Mouse (Mus musculus) gonadal fat pad, adult 2 months (tissue): ENCODE measurements around the gene B4galt5. TPM values are rescaled to one million over a fixed set of nuclear protein-coding genes. Genes with fewer than 3 reads are reported as not detected.

Source experiments
- DNase-seq: peaks from one replicate; pipeline ENCODE4 v3.0.0-alpha.2; 2012; ENCODE audit warnings: low read depth
- polyA plus RNA-seq: library from polyadenylated mRNA; depleted of rRNA; stranded (reverse); fragments of >200 nt; gene quantifications from 2 replicates; pipeline ENCODE4 v1.2.3, GENCODE M21; 2012

The B4galt5 gene
- polyA plus RNA-seq, 1 experiment = 10.3 TPM

- DNase-seq = no peak
Measured at GRCm38 (mm10) chr2:167280090-167280985, 68.6 kb downstream of the B4galt5 start.

DNA sequence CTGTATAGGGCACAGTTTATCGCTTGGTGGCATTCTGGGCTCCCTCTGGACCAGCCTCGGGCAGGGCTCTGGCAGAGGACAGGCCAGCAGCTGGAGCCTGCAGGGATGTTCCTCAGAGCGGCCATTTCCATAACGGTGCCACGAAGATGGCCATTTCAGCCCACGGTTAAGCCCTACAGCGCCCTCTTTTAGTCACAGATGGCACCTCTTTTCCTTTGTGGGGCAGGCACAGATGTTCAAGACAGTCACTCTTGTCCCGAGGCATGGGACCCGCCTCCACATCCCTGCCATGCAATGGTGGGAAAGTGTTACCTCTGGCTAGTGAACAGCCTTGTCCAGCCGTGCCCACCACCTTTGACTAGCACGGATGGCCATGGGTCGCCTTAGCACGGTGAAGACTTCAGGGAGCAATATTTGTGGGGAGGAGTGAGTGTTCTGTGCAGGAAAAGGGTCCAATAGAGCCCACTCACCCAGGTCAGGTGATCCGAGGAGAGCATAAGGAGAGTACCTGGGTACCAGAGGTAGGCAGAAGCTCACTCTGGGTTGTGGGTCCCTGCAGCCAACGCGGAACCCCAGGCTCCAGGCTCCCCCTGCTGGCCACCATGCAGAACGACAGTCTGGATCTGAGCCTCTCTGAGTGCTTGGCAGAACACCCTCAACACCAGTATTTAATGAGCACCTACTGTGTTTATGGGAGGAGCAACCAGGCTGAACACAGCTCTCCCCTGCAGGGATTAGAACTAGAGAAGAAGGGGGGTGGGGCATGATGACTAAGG lies 70.0 kb downstream of the B4galt5 start:
- DNase-seq = no peak

DNA sequence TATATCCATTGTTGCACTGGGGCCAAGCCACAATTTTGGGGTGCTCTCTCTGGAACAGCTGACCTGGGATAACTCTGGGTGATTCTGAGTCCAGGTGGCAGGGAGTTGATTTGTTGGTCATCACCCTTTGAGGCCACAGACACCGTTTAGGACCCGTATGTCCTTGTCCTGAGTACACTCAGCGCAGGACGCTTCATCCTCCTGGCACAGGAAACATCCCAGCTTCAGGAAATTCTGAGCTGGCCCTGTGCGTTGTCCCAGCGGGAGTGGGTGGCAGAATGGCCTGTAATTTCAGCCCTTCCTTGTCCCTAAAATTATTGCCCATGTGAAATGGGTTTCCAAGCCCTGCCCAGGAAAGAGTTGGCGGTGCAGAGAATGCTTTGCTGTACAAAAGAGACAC lies 71.0 kb downstream of the B4galt5 start:
- no peak for DNase-seq

DNA sequence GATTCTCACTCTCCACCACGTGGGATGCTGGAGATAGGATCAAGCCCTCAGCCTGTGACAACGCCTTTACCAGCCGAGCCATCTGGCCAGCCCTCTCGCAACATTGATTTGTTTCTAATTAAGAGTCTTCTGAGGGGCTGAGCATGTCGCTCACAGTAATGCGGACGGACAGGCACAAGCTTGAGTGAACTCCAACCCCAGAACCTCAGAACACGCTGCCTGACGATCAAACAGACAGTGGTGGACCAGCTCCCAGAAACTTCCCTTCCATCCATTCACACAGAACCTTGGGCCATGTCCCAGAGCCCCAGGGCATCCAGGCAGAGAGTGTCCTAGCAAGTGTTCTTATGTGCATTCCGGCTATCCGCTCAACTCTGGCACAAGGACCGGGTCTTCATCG lies 72.0 kb downstream of the B4galt5 start:
- DNase-seq = no peak

DNA sequence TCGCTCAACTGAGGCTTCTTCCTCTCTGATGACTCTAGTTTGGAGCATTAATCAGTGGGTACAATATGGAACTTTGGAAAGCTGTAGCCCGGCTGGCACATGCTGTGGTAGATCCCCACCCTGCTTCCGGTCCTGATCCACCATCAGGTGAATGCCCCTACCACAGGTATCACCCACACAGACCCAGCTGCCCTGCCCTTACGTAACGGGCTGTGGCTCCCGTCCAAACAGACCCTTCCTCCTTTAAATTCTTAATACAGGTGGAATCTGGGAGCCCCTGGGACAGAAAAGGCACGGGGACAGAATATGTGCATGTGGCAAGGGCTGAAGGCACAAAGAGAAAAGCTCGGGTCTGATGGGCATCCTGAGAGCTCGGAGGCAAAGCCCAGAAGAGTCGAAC lies 73.1 kb downstream of the B4galt5 start:
- DNase-seq = no peak

DNA sequence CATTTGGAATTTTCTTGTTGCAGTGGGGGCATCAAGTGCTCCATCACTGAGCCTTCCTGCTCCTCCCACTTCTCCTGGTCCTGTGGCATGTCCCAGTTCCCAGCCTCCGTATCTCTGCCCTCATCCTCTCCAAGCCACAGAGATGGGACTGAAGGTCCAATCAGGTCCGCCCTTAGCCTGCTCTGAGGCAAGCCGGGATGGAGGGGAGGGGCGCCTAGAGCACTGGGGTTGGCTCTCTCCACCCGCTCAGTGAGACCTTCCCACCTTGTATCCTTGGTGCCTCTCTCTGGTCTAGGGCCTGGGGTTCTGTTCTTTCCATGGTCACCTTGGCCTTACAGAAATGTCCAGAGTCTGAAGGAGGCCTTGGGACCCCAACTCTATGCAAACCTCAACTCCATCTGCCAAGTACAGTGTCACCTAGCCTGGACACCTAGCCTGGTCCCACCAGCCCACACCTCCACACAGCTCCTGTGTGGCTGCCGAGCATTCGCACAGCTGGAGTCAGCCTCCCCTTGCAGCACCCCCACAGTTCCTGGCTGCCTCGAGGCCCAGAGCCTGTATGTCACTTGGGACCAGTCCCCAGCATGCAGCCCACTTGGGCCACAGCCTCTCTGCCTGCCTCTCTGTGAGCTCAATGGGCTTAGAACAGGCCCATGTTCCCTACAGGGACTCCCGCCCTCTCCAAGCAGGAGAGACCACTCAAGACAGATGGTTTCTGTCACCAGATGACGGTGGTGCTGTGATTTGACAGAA lies 74.1 kb downstream of the B4galt5 start:
- no peak for DNase-seq

GRCm38 (mm10) chr2:167273206-167273740 lies 75.7 kb downstream of the B4galt5 start:
- no peak for DNase-seq

- DNase-seq = no peak
Measured at GRCm38 (mm10) chr2:167272706-167273105, 76.3 kb downstream of the B4galt5 start.

- DNase-seq = no peak
Measured at GRCm38 (mm10) chr2:167271121-167271521, 77.9 kb downstream of the B4galt5 start.

GRCm38 (mm10) chr2:167270496-167270895 lies 78.5 kb downstream of the B4galt5 start:
- DNase-seq = no peak

DNA sequence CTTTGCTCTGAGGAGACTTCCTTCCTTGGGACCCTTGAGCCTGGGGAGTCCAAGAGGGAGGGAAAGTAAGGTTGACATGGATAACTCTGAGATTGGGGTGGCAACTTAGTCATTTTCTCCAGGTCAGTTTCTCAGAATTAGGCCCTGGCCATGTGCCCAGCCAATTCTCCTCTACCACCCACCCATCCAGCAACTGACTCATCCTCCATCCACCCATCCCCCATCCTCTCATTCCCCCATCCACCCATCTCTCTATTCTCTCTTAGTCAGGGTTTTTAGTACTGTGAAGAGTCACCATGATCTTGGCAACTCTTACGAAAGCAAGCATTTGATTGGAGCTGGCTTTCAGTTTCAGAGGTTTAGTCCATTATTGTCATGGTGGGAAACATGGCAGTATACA lies 80.3 kb downstream of the B4galt5 start:
- DNase-seq = no peak

GRCm38 (mm10) chr2:167268411-167268690 lies 80.6 kb downstream of the B4galt5 start:
- no peak for DNase-seq

DNA sequence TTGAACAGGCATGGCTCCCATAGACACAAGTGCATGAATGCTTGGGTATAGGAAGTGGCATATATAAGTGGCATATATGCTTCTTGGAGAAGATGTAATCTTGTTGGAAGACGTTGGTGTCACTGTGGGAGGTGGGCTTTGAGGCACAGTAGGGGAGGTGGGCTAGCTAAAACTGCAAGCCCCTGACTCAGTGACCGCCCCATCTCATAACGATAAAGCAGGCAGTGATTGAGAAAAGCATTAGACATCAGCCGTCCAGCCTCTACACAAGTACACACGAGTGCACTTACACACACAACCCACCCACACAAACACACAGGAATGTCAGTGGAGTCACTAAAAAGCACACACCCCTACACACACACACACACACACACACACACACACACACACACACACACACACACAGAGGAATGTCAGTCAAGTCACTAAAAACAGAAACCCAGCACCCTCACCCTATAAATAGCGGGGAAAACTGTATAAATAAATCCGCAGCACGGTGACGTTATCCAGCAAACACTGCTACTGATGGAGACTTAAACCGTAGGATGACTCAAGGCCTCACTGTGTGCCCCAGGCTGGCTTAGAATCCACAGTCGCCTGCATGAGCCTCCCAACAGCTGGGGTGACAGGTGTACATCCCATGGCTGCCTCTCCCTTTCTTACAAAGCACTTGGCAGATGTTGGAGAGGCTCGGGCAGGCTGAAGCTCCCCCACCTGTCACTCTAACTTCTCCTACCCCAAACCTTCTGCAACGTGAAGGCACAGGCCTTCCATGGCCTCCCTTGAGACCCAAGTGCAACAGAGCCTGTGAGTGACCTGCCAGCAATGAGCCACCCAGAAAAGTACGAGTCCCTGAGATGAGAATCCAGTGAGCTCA lies 81.2 kb downstream of the B4galt5 start:
- DNase-seq = no peak

DNA sequence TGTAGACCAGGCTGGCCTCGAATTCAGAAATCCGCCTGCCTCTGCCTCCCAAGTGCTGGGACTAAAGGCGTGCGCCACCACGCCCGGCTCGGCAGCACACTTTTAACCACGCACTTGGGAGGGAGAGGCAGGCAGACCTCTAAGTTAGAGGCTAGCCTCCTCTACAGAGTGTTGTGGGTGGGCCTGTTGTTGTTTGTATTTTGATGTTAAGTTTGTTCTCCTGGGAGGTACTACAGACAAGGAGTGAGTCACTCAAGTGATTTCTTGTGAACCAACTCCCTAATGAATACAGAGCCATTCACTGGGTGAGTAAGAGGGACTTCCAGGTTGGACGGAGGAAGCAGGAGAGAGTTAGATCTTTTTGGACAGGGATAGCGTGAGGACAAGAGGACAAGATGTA lies 82.8 kb downstream of the B4galt5 start:
- DNase-seq = no peak

- no peak for DNase-seq
Measured at GRCm38 (mm10) chr2:167265806-167266205, 83.2 kb downstream of the B4galt5 start.

- DNase-seq = no peak
Measured at GRCm38 (mm10) chr2:167265021-167265420, 84.0 kb downstream of the B4galt5 start.

DNA sequence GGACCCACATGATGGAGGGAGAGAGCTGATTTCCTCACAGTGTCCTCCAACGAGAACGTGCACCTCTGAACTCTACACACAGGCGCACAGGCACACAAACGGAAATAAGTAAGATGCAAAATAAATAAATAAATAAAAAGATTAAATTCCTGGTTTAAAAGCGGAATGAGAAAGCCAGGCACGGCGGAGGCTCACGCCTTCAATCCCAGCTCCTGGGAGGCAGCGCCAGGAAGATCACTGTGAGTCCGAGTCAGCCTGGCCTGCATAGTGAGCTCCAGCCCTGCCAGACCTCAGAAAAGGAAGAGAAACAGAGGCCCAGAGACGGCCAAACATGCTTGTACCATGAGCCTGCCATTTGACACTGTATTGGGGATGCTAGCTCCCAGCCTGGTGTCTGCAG lies 85.1 kb downstream of the B4galt5 start:
- no peak for DNase-seq

GRCm38 (mm10) chr2:167263040-167263810 lies 85.8 kb downstream of the B4galt5 start:
- DNase-seq = no peak

- DNase-seq = no peak
Measured at GRCm38 (mm10) chr2:167262433-167262832, 86.5 kb downstream of the B4galt5 start.

DNA sequence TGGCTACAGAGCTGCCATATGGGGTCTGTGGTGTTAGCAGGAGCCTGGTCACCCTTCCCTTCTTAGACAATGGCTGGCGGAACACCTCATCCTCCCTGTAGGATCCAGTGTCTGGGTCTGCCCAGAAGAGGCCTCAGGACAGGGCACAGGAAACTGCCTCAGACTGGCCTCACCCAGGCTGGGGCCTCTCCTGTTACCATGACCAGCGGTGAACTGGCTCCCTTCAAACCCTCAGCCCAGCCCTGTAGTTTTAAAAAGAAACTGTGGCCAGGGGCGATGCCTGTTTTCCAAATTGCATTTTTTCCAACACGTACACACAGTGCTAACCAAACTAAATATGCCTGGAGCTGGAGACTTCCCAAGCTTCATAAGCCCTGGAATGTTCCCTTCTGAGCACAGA lies 87.9 kb downstream of the B4galt5 start:
- DNase-seq = no peak
